Mouse (Mus musculus) heart, adult 8-10 months (tissue): ENCODE measurements around the gene Tfam. TPM values are rescaled to one million over a fixed set of nuclear protein-coding genes. Genes with fewer than 3 reads are reported as not detected.

Experiments
- DNase-seq: peaks from one replicate; pipeline ENCODE4 v3.0.0; 2022; ENCODE audit warnings: low spot score
- total RNA-seq, 4 experiments: library from RNA; stranded (reverse); gene quantifications; 2 replicates each; pipeline ENCODE4 v1.2.4; 2022

Gene Tfam
- total RNA-seq, 4 experiments from 2014 or later, result 48.6 to 80.2 (median 59.5) TPM

DNA sequence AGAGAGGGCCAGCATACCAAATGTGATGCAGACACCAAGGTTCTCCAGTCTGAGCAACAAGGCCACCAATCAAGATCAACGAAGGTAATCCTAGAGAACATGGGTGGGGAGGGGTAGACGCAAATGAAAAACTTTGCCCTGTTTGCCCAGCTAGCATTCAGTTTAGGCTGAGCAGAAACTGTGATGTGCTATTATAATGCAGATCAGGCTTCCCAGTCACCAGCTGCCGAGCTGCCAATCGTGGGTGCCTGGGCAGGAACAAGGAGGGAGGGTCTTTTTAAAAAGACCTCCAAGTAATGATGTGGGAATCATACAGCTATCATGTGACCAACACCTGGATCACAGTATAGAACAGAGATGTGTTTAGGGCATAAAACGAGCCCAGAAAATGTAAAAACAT, 15.0 kb downstream of the Tfam start:
- DNase-seq, result no peak

- DNase-seq, result no peak
Measured at GRCm38 (mm10) chr10:71222639-71223038, 15.4 kb downstream of the Tfam start.

DNA sequence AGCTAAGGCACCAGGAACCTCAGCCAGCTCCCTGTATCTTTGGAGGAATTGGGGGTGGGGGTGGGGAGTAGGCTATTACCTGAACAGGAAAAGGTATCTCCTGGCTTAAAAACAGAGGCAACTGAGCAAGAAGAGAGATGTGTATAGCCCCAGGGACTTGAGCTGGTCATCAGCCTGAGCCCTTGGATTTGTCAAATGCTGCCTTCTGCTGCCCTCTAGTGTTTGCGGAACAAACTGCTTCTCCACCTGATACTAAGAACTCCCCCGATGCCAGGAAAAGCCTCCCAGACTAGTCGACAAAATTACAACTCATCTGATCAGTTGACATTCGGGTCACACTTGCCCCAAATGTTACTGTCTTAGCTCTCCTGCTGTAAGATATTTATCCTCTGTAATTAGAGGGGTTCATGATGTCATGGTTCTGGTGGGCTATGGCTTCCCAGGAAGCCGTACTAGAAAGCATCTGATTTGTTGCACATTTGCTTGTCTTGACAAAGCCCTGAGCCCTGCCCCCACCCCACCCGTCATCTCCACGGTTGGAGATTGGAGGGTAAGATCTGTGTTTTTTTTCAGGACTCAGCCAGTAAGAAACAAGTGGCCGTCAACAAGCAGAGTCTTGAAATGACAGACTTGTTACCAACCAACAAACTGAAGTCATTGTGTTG, 19.7 kb downstream of the Tfam start:
- peak; percentile 79 for DNase-seq

DNA sequence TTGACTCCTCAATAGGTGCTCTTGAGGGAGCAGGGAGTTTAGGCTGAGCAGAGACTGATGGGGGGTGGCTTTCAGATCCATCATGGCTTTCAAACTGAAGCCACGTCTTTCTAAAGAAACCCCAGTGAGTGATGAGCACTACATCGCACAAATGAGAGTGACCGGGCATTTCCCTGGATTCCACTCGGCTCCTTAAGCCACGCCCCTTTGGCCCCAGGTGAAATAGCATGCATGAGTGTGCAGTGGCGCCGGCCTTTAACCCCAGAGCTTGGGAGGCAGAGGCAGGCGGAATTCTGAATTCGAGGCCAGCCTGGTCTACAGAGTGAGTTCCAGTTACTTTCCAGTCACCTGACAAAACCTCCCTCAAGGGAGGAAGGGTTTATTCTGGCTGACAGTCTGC, 22.1 kb downstream of the Tfam start:
- no peak for DNase-seq

DNA sequence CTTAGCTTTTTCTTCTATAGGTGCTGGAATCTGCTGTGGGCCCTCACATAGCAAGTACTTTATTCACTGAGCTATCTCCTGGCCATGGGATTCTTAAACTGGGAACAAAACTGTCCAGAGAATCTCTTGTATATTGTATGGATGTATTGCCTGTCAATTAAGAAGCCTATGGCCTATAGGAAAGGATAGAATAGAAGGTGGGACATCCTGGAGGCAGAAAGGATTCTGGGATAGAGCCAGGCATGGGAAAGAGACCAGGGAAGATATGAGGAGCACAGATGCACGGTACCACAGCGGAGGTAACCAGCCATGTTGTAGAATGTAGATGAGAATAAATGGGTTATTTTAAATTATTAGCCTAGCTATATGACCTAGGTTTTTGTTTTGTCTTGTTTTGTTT, 36.6 kb downstream of the Tfam start:
- no peak for DNase-seq

DNA sequence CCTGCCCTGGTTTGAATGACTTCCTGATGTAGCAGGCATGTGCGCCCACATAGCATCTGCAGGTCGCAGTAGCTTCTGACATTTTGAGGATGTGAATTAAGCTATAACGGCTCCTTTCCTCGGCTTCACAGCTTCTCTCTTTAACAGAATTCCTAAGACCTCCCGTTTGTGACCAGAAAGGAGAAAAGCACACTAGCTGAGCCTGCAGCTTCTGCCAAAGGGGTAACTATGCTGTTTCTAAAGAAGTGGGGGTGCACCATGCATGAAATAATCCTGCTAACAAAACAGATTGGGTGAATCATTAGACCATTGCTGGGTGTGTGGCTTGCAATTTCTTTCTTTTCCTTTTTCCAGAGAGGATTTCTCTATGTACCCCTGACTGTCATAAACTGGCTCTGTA, 37.1 kb downstream of the Tfam start:
- no peak for DNase-seq

DNA sequence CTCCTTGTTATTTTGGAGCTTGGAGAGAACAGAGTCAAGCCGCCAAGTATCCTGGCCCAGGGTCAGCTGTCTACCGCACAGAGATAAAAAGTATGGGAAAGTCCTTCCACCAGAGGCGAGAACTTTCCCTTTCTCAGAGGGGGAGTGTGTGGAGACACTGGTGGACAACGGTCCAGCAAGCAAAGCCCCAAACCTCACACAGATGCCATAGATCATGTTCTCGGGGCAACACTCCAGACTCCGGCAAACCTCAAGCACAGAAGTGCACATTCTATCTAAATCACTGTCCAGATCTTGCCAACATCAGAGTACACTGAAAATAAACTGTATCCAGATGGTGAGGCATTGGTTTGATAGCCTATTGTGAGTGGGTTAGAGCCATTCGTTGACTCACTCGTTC, 39.4 kb downstream of the Tfam start:
- peak; percentile 60 for DNase-seq

DNA sequence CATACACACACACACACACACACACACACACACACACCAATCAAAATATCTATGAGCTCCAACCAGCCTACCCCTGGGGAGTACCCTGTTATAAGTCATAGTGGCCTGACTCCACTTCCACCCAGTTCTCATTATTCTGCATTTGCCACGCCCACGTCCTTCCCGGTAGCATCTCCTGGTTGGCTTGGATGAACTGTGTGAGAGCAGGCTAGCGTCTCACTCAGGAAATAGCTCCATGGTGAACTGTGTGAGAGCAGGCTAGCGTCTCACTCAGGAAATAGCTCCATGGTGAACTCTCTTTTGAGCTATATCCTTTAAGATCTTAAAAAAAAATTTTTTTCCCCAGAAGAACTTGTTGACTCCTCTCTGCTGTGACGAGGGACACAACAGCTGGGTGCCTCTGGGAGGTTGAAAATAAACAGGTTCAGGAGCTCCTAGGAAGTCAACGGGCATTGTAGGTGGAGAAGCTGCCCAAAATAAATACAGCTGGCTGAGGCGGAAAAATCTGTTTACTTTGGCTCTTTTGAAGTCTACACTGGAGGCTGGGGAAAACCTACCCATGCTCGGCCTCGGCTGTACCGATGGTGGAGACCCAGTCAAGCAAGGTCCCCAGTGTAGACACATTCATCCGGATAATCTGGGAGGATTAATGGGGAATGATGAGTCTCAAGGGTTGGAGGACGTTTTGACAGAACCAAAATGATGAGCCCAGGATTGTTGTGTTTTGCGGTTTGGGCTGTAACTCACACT, 40.9 kb downstream of the Tfam start:
- peak; percentile 48 for DNase-seq

- DNase-seq, result peak; percentile 61
Measured at GRCm38 (mm10) chr10:71195501-71195900, 42.6 kb downstream of the Tfam start.

DNA sequence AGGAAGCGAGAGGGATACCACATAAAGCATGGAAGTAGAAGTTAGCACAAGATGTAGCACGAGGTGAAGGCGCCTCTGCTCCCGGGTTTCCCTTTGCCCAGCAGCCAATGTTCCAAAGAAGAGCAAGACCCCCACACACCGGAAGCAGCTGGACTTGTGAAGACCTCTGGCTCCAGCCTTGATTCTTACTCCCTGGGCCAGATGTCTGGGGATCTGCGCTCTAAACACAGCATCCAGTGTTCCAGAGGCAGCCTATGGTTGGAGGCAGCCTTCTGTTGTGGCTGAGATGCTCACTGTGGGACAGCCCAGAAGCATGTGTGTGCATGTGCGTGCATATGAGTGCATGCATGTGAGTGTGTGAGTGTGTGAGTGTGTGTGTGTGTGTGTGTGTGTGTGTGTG, 43.4 kb downstream of the Tfam start:
- DNase-seq, result no peak

- DNase-seq, result no peak
Measured at GRCm38 (mm10) chr10:71193319-71193718, 44.8 kb downstream of the Tfam start.

DNA sequence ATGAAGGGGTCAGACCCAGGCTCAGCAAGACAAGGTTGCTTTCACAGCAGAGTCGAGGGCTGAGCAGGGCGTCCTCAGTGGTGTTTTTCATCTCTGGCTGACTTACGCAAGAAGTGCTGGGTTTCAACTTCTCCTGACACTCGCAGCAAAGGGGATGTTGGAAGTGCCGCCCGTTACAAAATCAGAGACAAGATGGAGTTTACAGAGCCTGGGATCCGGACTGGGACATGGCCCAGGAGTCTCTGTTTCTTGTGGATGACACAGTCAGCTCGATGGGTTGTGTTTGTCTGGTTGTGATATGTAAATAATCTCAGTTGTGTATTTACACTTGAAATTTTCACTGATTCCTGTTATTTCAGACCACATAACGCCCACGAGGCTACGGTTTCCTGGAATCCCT, 45.2 kb downstream of the Tfam start:
- DNase-seq, result peak; percentile 46

- DNase-seq, result no peak
Measured at GRCm38 (mm10) chr10:71188681-71189080, 49.4 kb downstream of the Tfam start.

GRCm38 (mm10) chr10:71185059-71185458, 53.0 kb downstream of the Tfam start:
- DNase-seq, result no peak

- DNase-seq, result no peak
Measured at GRCm38 (mm10) chr10:71183339-71184031, 54.6 kb downstream of the Tfam start.

GRCm38 (mm10) chr10:71181931-71182330, 56.1 kb downstream of the Tfam start:
- no peak for DNase-seq

- DNase-seq, result no peak
Measured at GRCm38 (mm10) chr10:71181091-71181490, 57.0 kb downstream of the Tfam start.

DNA sequence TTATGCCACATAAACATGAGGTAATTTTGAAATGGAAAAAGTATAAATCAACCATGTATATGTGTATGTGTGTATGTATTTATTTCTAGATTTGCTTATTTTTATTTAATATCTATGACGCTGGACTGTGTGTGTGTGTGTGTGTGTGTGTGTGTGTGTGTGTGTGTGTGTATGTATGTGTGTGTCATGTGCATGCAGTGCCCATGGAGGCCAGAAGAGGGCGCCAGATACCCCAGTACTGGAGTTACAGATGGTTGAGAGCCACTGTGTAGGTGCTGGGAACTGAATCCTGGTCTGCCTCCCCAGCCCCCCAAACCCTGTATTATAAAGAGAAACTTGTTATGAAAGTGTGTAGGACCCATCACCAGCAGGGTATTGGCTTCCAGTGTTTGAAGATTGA, 58.0 kb downstream of the Tfam start:
- no peak for DNase-seq

DNA sequence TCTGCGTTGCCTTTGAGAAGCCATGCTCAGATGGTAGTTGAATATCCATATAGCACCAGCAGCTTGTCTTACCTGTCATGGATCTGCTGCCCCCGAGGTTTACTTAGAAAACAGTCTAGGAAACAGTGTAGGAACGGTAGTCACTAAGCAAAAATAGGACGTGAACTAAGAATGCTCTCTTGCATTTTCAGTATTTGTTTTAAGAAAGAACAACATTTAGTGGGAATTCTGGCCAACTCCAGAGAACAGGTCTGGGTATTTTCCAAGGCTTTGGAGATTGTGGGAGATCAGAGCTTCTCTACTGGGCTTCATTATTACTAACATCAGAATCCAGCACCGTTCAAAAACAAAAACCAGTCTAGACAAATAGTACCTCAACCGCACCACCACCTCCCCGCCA, 60.9 kb downstream of the Tfam start:
- DNase-seq, result no peak

DNA sequence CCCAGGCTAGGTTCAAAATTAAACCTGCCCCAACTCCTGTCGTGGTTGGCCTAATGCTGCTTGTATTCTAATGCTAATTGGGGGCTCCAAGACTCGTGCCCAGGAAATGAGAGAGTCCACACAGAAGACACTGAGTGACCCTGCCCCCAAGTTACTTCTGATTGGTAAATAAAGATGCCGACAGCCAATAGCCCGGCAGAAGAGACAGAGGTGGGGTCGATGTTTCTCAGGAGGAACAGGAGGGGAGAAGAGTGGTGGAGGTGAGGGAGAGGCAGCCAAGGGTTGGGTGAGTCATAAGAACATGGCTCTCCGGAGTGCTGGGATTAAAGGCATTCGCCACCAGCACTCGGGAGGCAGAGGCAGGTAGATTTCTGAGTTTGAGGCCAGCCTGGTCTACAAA, 61.7 kb downstream of the Tfam start:
- DNase-seq, result no peak
